11 mouse cellular contexts compared by ENCODE assay signal in genomic region chr14:54108311-54109074, GRCm38 (mm10).
DNase-seq lines count a peak whose midpoint lies in the region; ATAC-seq and TF ChIP-seq lines count a peak whose summit lies in the region.
"Had no signal": no experiment of that assay in that cellular context is flagged by ENCODE, and none has a peak within 500 bp of the region (broad histone marks: within the 10 kb centered on the region; RNA-seq: fewer than 3 reads in every experiment).

No protein-coding gene starts in this region.

- H3K4me2 ChIP-seq in forebrain, embryonic 11.5 days (ENCODE audit: low read depth, low read length, severe bottlenecking): no peak overlapping the region
- peak overlapping the region; percentile 45 for H3K4me2 ChIP-seq in heart, postnatal 0 days (ENCODE audit: low read depth, low read length)
- H3K4me2 ChIP-seq: midbrain, embryonic 12.5 days had no signal

- TF ChIP-seq CTCF in heart, postnatal 0 days (IDR thresholded peaks at IDR 0.05; ENCODE audit: low read depth): no peak

- WGBS in forebrain, embryonic 11.5 days: 43% methylated on average over 9 of the region's 9 CpGs
- 50% methylated on average over 9 of the region's 9 CpGs for WGBS in forebrain, embryonic 10.5 days
- 10% methylated on average over 9 of the region's 9 CpGs for WGBS in heart, postnatal 0 days

- TF ChIP-seq EP300 in heart, postnatal 0 days (IDR thresholded peaks at IDR 0.05; ENCODE audit: low read depth): no peak

- H3K27me3 ChIP-seq in forebrain, embryonic 11.5 days (ENCODE audit: control insufficient read depth, insufficient read depth, low read length): no peaks in the 10 kb centered on the region
- no peaks in the 10 kb centered on the region for H3K27me3 ChIP-seq in forebrain, embryonic 10.5 days (ENCODE audit: poor library complexity, severe bottlenecking)
- H3K27me3 ChIP-seq in heart, postnatal 0 days (ENCODE audit: control insufficient read depth, insufficient read depth, low read length): no peaks in the 10 kb centered on the region
- H3K27me3 ChIP-seq: CH12.LX; midbrain, embryonic 12.5 days had no signal

- H3K36me3 ChIP-seq in forebrain, embryonic 11.5 days (ENCODE audit: control insufficient read depth, insufficient read depth, low read length): no peaks in the 10 kb centered on the region
- H3K36me3 ChIP-seq in forebrain, embryonic 10.5 days (replicated peaks): no peaks in the 10 kb centered on the region
- no peaks in the 10 kb centered on the region for H3K36me3 ChIP-seq in heart, postnatal 0 days (replicated peaks; ENCODE audit: control insufficient read depth, insufficient read depth, low read length)
- H3K36me3 ChIP-seq: midbrain, embryonic 12.5 days had no signal

- no peaks in the 10 kb centered on the region for H3K9me3 ChIP-seq in forebrain, embryonic 11.5 days (ENCODE audit: control insufficient read depth, low read length)
- H3K9me3 ChIP-seq in forebrain, embryonic 10.5 days: no peaks in the 10 kb centered on the region
- H3K9me3 ChIP-seq in heart, postnatal 0 days (replicated peaks; ENCODE audit: control insufficient read depth, low read length): no peaks in the 10 kb centered on the region
- H3K9me3 ChIP-seq: midbrain, embryonic 12.5 days had no signal

- peak; percentile 33; the same call in 1 of the 2 replicates for ATAC-seq in forebrain, embryonic 11.5 days (replicated peaks; ENCODE audit: low FRiP score)
- ATAC-seq in heart, postnatal 0 days (ENCODE audit: insufficient read depth, low read depth): peak; percentile 55; the same call in 1 of the 2 replicates

- no peak for DNase-seq in forebrain, embryonic 11.5 days (ENCODE audit: low spot score)
- DNase-seq in forebrain, embryonic 10.5 days (ENCODE audit: extremely low spot score, low spot score): no peak
- DNase-seq in 3134 (ENCODE audit: extremely low read depth, insufficient read length, low spot score): peak; percentile 50
- DNase-seq in brain, adult 2 months (ENCODE audit: low read depth, low spot score): peak; percentile 59
- peak; percentile 78 for DNase-seq in heart, postnatal 0 days (ENCODE audit: low spot score)
- peak; percentile 65 to 73 for DNase-seq in kidney, postnatal 4 days
- DNase-seq in ovary, adult 18-20 months (ENCODE audit: low spot score): peak; percentile 81
- DNase-seq in c-Kit-positive CD71-positive TER-119-positive erythroid progenitor cells, embryonic 14.5 days (ENCODE audit: low spot score): no peak

- H3K27ac ChIP-seq in forebrain, embryonic 11.5 days (ENCODE audit: low read depth, low read length): no peak overlapping the region
- no peak overlapping the region for H3K27ac ChIP-seq in forebrain, embryonic 10.5 days
- no peak overlapping the region for H3K27ac ChIP-seq in heart, postnatal 0 days (ENCODE audit: low read depth)
- H3K27ac ChIP-seq: midbrain, embryonic 12.5 days had no signal

- H3K4me1 ChIP-seq in forebrain, embryonic 11.5 days (replicated peaks; ENCODE audit: control insufficient read depth, insufficient read depth, low read length): no peaks in the 10 kb centered on the region
- H3K4me1 ChIP-seq in forebrain, embryonic 10.5 days: peaks cover 19% of the 10 kb centered on the region
- H3K4me1 ChIP-seq in heart, postnatal 0 days (ENCODE audit: control insufficient read depth, insufficient read depth): peaks cover 13% of the 10 kb centered on the region

- no peak overlapping the region for H3K4me3 ChIP-seq in forebrain, embryonic 11.5 days (ENCODE audit: low read depth, low read length)
- H3K4me3 ChIP-seq in forebrain, embryonic 10.5 days: no peak overlapping the region
- no peak overlapping the region for H3K4me3 ChIP-seq in heart, postnatal 0 days (ENCODE audit: low read depth, low read length)
- H3K4me3 ChIP-seq: erythroblast, embryonic 14.5 days; midbrain, embryonic 12.5 days had no signal

- no peak overlapping the region for H3K9ac ChIP-seq in forebrain, embryonic 11.5 days (ENCODE audit: low read length)
- H3K9ac ChIP-seq in heart, postnatal 0 days (replicated peaks; ENCODE audit: low read depth, low read length): no peak overlapping the region
- H3K9ac ChIP-seq: midbrain, embryonic 12.5 days had no signal

Comparison
In these comparisons a context has a peak if more than half of its experiments do, and no peak if none do; other contexts are left out.
1. DNase-seq: peak in 3134 (single experiment), brain, adult 2 months (single experiment), heart, postnatal 0 days (single experiment), kidney, postnatal 4 days (2 of 2) and ovary, adult 18-20 months (single experiment); none in forebrain, embryonic 11.5 days (single experiment), forebrain, embryonic 10.5 days (single experiment) and c-Kit-positive CD71-positive TER-119-positive erythroid progenitor cells, embryonic 14.5 days (single experiment).